Comparison of ENCODE assay signal across 30 mouse cellular contexts in genomic region chr7:109731626-109732025, GRCm38 (mm10). TPM values are rescaled to one million over a fixed set of nuclear protein-coding genes. Genes with fewer than 3 reads are reported as not detected.
DNase-seq lines count a peak whose midpoint lies in the region; ATAC-seq and TF ChIP-seq lines count a peak whose summit lies in the region.
"Had no signal": no experiment of that assay in that cellular context is flagged by ENCODE, and none has a peak within 500 bp of the region (broad histone marks: within the 10 kb centered on the region; RNA-seq: fewer than 3 reads in every experiment).

TSS of gene Ascl3 (minus strand) at chr7:109731726.

- TF ChIP-seq EP300 in stomach, postnatal 0 days (optimal IDR thresholded peaks at IDR 0.05), result no peak

- no peak for ATAC-seq in embryonic facial prominence, embryonic 15.5 days (ENCODE audit: insufficient number of reproducible peaks, low FRiP score, low TSS enrichment, low read depth)
- ATAC-seq in hindbrain, embryonic 13.5 days (ENCODE audit: low FRiP score), result no peak
- ATAC-seq in hindbrain, embryonic 11.5 days (ENCODE audit: low FRiP score), result no peak
- no peak for ATAC-seq in stomach, embryonic 15.5 days (ENCODE audit: insufficient read depth, low FRiP score, low read depth)
- no peak for ATAC-seq in stomach, postnatal 0 days (ENCODE audit: low FRiP score, low TSS enrichment)
- ATAC-seq: forebrain, embryonic 14.5 days; forebrain, postnatal 0 days had no signal

- H3K4me1 ChIP-seq in embryonic facial prominence, embryonic 15.5 days, result peaks cover 11% of the 10 kb centered on the region; the same call in 1 of the 2 replicates
- peaks cover 19% of the 10 kb centered on the region for H3K4me1 ChIP-seq in embryonic facial prominence, embryonic 10.5 days
- no peaks in the 10 kb centered on the region for H3K4me1 ChIP-seq in hindbrain, embryonic 13.5 days (replicated peaks)
- H3K4me1 ChIP-seq in hindbrain, embryonic 11.5 days (replicated peaks; ENCODE audit: control insufficient read depth, insufficient read depth, low read length), result no peaks in the 10 kb centered on the region
- H3K4me1 ChIP-seq in stomach, embryonic 15.5 days, result 0 out of 2 replicates have a peak, but pooled peaks cover 4% of the 10 kb centered on the region
- H3K4me1 ChIP-seq in stomach, postnatal 0 days (replicated peaks; ENCODE audit: control insufficient read depth, insufficient read depth), result no peaks in the 10 kb centered on the region
- H3K4me1 ChIP-seq: hindbrain, embryonic 15.5 days had no signal

- TF ChIP-seq CTCF in stomach, postnatal 0 days (IDR thresholded peaks at IDR 0.05; ENCODE audit: low read depth), result no peak

- peaks cover 13% of the 10 kb centered on the region for H3K36me3 ChIP-seq in embryonic facial prominence, embryonic 15.5 days
- 0 out of 2 replicates have a peak, but pooled peaks cover 4% of the 10 kb centered on the region for H3K36me3 ChIP-seq in embryonic facial prominence, embryonic 10.5 days (replicated peaks)
- peaks cover 26% of the 10 kb centered on the region for H3K36me3 ChIP-seq in hindbrain, embryonic 13.5 days
- no peaks in the 10 kb centered on the region; the same call in 1 of the 2 replicates for H3K36me3 ChIP-seq in hindbrain, embryonic 11.5 days (ENCODE audit: control insufficient read depth, insufficient read depth, low read length)
- H3K36me3 ChIP-seq in stomach, embryonic 15.5 days, result no peaks in the 10 kb centered on the region
- peaks cover 5% of the 10 kb centered on the region for H3K36me3 ChIP-seq in stomach, postnatal 0 days (ENCODE audit: control insufficient read depth, insufficient read depth, low read length)

- no peak within 1 kb of the TSS for H3K4me3 ChIP-seq in embryonic facial prominence, embryonic 15.5 days (replicated peaks)
- no peak within 1 kb of the TSS for H3K4me3 ChIP-seq in embryonic facial prominence, embryonic 10.5 days
- H3K4me3 ChIP-seq in hindbrain, embryonic 13.5 days, result no peak within 1 kb of the TSS
- H3K4me3 ChIP-seq in hindbrain, embryonic 11.5 days (ENCODE audit: low read depth, low read length), result no peak within 1 kb of the TSS
- H3K4me3 ChIP-seq in stomach, embryonic 15.5 days (replicated peaks), result no peak within 1 kb of the TSS
- no peak within 1 kb of the TSS for H3K4me3 ChIP-seq in stomach, postnatal 0 days (ENCODE audit: low read depth, low read length)
- H3K4me3 ChIP-seq: heart, embryonic 15.5 days; hindbrain, embryonic 10.5 days; hindbrain, embryonic 15.5 days had no signal

- no peak for DNase-seq in embryonic facial prominence, embryonic 10.5 days (ENCODE audit: low spot score)
- DNase-seq in hindbrain, embryonic 11.5 days (ENCODE audit: low spot score), result no peak
- no peak for DNase-seq in stomach, postnatal 0 days (ENCODE audit: low spot score)
- DNase-seq in adrenal gland, postnatal 10 days, result no peak
- DNase-seq: adrenal gland, postnatal 14 days; cerebellum, adult 11-12 months; cerebellum, adult 8-10 months; cerebellum, postnatal 10 days; cerebellum, postnatal 36 days; embryo, embryonic 11 days; forebrain, postnatal 0 days; gastrocnemius, postnatal 25 days; heart, postnatal 10 days; heart, postnatal 36 days had no signal

- H3K9me3 ChIP-seq in embryonic facial prominence, embryonic 15.5 days (replicated peaks), result no peaks in the 10 kb centered on the region
- H3K9me3 ChIP-seq in embryonic facial prominence, embryonic 10.5 days, result no peaks in the 10 kb centered on the region
- no peaks in the 10 kb centered on the region for H3K9me3 ChIP-seq in hindbrain, embryonic 13.5 days
- no peaks in the 10 kb centered on the region for H3K9me3 ChIP-seq in hindbrain, embryonic 11.5 days (ENCODE audit: control insufficient read depth, low read length)
- no peaks in the 10 kb centered on the region for H3K9me3 ChIP-seq in stomach, embryonic 15.5 days
- H3K9me3 ChIP-seq in stomach, postnatal 0 days (ENCODE audit: control insufficient read depth, low read length), result no peaks in the 10 kb centered on the region
- H3K9me3 ChIP-seq: G1E; heart, embryonic 15.5 days; hindbrain, embryonic 10.5 days; hindbrain, embryonic 15.5 days had no signal

- H3K4me2 ChIP-seq in embryonic facial prominence, embryonic 15.5 days (replicated peaks), result no peak within 1 kb of the TSS
- no peak within 1 kb of the TSS for H3K4me2 ChIP-seq in hindbrain, embryonic 13.5 days
- H3K4me2 ChIP-seq in hindbrain, embryonic 11.5 days (replicated peaks; ENCODE audit: low read depth, low read length), result no peak within 1 kb of the TSS
- H3K4me2 ChIP-seq in stomach, embryonic 15.5 days, result no peak within 1 kb of the TSS
- H3K4me2 ChIP-seq in stomach, postnatal 0 days (replicated peaks; ENCODE audit: low read depth), result no peak within 1 kb of the TSS
- H3K4me2 ChIP-seq: heart, embryonic 11.5 days; heart, embryonic 15.5 days; hindbrain, embryonic 15.5 days had no signal

- 0 out of 2 replicates have a peak within 1 kb of the TSS, but pooled peaks have one; percentile 9 for H3K27ac ChIP-seq in embryonic facial prominence, embryonic 15.5 days (replicated peaks)
- no peak within 1 kb of the TSS for H3K27ac ChIP-seq in embryonic facial prominence, embryonic 10.5 days (replicated peaks)
- H3K27ac ChIP-seq in hindbrain, embryonic 13.5 days, result peak within 1 kb of the TSS; percentile 19; the same call in 1 of the 2 replicates
- H3K27ac ChIP-seq in hindbrain, embryonic 11.5 days (ENCODE audit: low read depth, low read length), result no peak within 1 kb of the TSS
- 0 out of 2 replicates have a peak within 1 kb of the TSS, but pooled peaks have one; percentile 3 for H3K27ac ChIP-seq in stomach, embryonic 15.5 days
- no peak within 1 kb of the TSS for H3K27ac ChIP-seq in stomach, postnatal 0 days (replicated peaks)
- H3K27ac ChIP-seq: heart, embryonic 15.5 days; hindbrain, embryonic 10.5 days; hindbrain, embryonic 15.5 days had no signal

- 62% methylated on average over 5 of the region's 5 CpGs for WGBS in embryonic facial prominence, embryonic 15.5 days
- 90% methylated on average over 5 of the region's 5 CpGs for WGBS in embryonic facial prominence, embryonic 10.5 days
- WGBS in hindbrain, embryonic 13.5 days, result 85% methylated on average over 5 of the region's 5 CpGs
- WGBS in hindbrain, embryonic 11.5 days, result 88% methylated on average over 5 of the region's 5 CpGs
- WGBS in stomach, embryonic 15.5 days, result 85% methylated on average over 5 of the region's 5 CpGs
- 73% methylated on average over 5 of the region's 5 CpGs for WGBS in stomach, postnatal 0 days

- H3K27me3 ChIP-seq in embryonic facial prominence, embryonic 15.5 days, result no peaks in the 10 kb centered on the region
- H3K27me3 ChIP-seq in embryonic facial prominence, embryonic 10.5 days (replicated peaks; ENCODE audit: low read depth, poor library complexity, severe bottlenecking), result no peaks in the 10 kb centered on the region
- no peaks in the 10 kb centered on the region for H3K27me3 ChIP-seq in hindbrain, embryonic 13.5 days
- H3K27me3 ChIP-seq in hindbrain, embryonic 11.5 days (ENCODE audit: control insufficient read depth, insufficient read depth, low read length), result no peaks in the 10 kb centered on the region
- H3K27me3 ChIP-seq in stomach, embryonic 15.5 days (replicated peaks), result no peaks in the 10 kb centered on the region
- H3K27me3 ChIP-seq in stomach, postnatal 0 days (ENCODE audit: control insufficient read depth, insufficient read depth, low read length), result no peaks in the 10 kb centered on the region
- H3K27me3 ChIP-seq: heart, embryonic 15.5 days; hindbrain, embryonic 15.5 days; Patski had no signal

- no peak within 1 kb of the TSS for H3K9ac ChIP-seq in embryonic facial prominence, embryonic 15.5 days
- H3K9ac ChIP-seq in hindbrain, embryonic 13.5 days, result no peak within 1 kb of the TSS
- no peak within 1 kb of the TSS for H3K9ac ChIP-seq in hindbrain, embryonic 11.5 days (ENCODE audit: low read depth, low read length)
- H3K9ac ChIP-seq in stomach, embryonic 15.5 days, result no peak within 1 kb of the TSS
- no peak within 1 kb of the TSS for H3K9ac ChIP-seq in stomach, postnatal 0 days (ENCODE audit: low read length)
- H3K9ac ChIP-seq: forebrain, postnatal 0 days; heart, embryonic 15.5 days; hindbrain, embryonic 15.5 days had no signal

RNA-seq across cellular contexts. Expression of gene Ascl3, which starts in this region (rescaled TPM):
- 0.50 and 0.57 TPM in 2 replicates for polyA plus RNA-seq in embryonic facial prominence, embryonic 15.5 days (2015; fragmentation: Nextera tagmentation; extraction: Ambion mirVana)
- not detected in 2 replicates for polyA plus RNA-seq in embryonic facial prominence, embryonic 10.5 days (2016; fragmentation: Nextera tagmentation; extraction: Ambion mirVana)
- polyA plus RNA-seq in hindbrain, embryonic 13.5 days (2015; fragmentation: Nextera tagmentation; extraction: Ambion mirVana), result 0.42 TPM in 1 of 2 replicates, not detected in the other
- not detected in 2 replicates for polyA plus RNA-seq in hindbrain, embryonic 11.5 days (2014; fragmentation: Nextera tagmentation; extraction: Ambion mirVana)
- 0.33 TPM in 1 of 2 replicates, not detected in the other for polyA plus RNA-seq in stomach, embryonic 15.5 days (2015; fragmentation: Nextera tagmentation; extraction: Ambion mirVana)
- 0.39 and 0.56 TPM in 2 replicates for polyA plus RNA-seq in stomach, postnatal 0 days (2015; fragmentation: Nextera tagmentation; extraction: Ambion mirVana)
- not detected for total RNA-seq in adrenal gland, postnatal 10 days (2021)
- total RNA-seq: adrenal gland, postnatal 14 days; forebrain, postnatal 0 days; G1E; gastrocnemius, adult 8-10 months; gastrocnemius, postnatal 25 days; granulocyte monocyte progenitor cell, adult 5-6 weeks; heart, adult 8-10 months; heart, postnatal 10 days; heart, postnatal 36 days had no signal
- polyA plus RNA-seq: embryonic facial prominence, embryonic 11.5 days; embryonic facial prominence, embryonic 14.5 days; forebrain, embryonic 14.5 days; forebrain, postnatal 0 days; G1E; heart, embryonic 11.5 days; heart, embryonic 15.5 days; hindbrain, embryonic 15.5 days; intestine, embryonic 14.5 days had no signal

Comparison
In these comparisons a context has a peak if more than half of its experiments do, and no peak if none do; other contexts are left out.
1. H3K27ac ChIP-seq: peak in embryonic facial prominence, embryonic 15.5 days (single experiment), hindbrain, embryonic 13.5 days (single experiment) and stomach, embryonic 15.5 days (single experiment); none in embryonic facial prominence, embryonic 10.5 days (single experiment), hindbrain, embryonic 11.5 days (single experiment) and stomach, postnatal 0 days (single experiment).